Mouse (Mus musculus) granulocyte monocyte progenitor cell, adult 5-6 weeks (primary cell): ENCODE measurements around the gene Rftn1. TPM values are rescaled to one million over a fixed set of nuclear protein-coding genes. Genes with fewer than 3 reads are reported as not detected.

Source experiments
- ATAC-seq: replicated peaks from 2 replicates; pipeline ENCODE4 v1.8.0; 2016; ENCODE audit warnings: mild to moderate bottlenecking, moderate TSS enrichment, inconsistent platforms; ENCODE audit not compliant: poor library complexity, severe bottlenecking
- total RNA-seq, 2 experiments: library from RNA; stranded (forward) in 1 of 2; stranded (reverse) in 1 of 2; fragments of 200-712, 200-1000 nt in 1 of 2; fragments of >200 nt in 1 of 2; fragmentation: Nextera tagmentation in 1 of 2; gene quantifications; 2 replicates each; pipeline ENCODE4 v1.2.3; 2014 to 2017

The Rftn1 gene
- total RNA-seq, 2 experiments from 2014 or later = 9.8 to 32.4 TPM

- ATAC-seq = no peak
Observed at GRCm38 (mm10) chr17:50040727-50041410, 149.6 kb downstream of the Rftn1 start.

- ATAC-seq = no peak
Observed at GRCm38 (mm10) chr17:50037882-50038665, 152.4 kb downstream of the Rftn1 start.

GRCm38 (mm10) chr17:50037416-50037815 is 153.1 kb downstream of the Rftn1 start:
- no peak for ATAC-seq

- no peak for ATAC-seq
Observed at GRCm38 (mm10) chr17:50036751-50037385, 153.6 kb downstream of the Rftn1 start.

- no peak for ATAC-seq
Observed at GRCm38 (mm10) chr17:50033698-50034097, 156.8 kb downstream of the Rftn1 start.

- ATAC-seq = no peak
Observed at GRCm38 (mm10) chr17:50031548-50032491, 158.7 kb downstream of the Rftn1 start.

- peak; percentile 55 for ATAC-seq
Observed at GRCm38 (mm10) chr17:50025651-50026050, 164.8 kb downstream of the Rftn1 start.

- ATAC-seq = peak; percentile 90
Observed at GRCm38 (mm10) chr17:50025173-50025626, 165.3 kb downstream of the Rftn1 start.

- no peak for ATAC-seq
Observed at GRCm38 (mm10) chr17:50021400-50021799, 169.1 kb downstream of the Rftn1 start.

- peak; percentile 47 for ATAC-seq
Observed at GRCm38 (mm10) chr17:50020211-50021001, 170.1 kb downstream of the Rftn1 start.

- no peak for ATAC-seq
Observed at GRCm38 (mm10) chr17:50019819-50020210, 170.7 kb downstream of the Rftn1 start.

GRCm38 (mm10) chr17:50019090-50019489 is 171.4 kb downstream of the Rftn1 start:
- no peak for ATAC-seq

- ATAC-seq = no peak
Observed at GRCm38 (mm10) chr17:50014708-50015107, 175.8 kb downstream of the Rftn1 start.

GRCm38 (mm10) chr17:50013848-50014247 is 176.6 kb downstream of the Rftn1 start:
- no peak for ATAC-seq

GRCm38 (mm10) chr17:50010096-50010495 is 180.4 kb downstream of the Rftn1 start:
- no peak for ATAC-seq

- no peak for ATAC-seq
Observed at GRCm38 (mm10) chr17:50006721-50007351, 183.6 kb downstream of the Rftn1 start.

- ATAC-seq = no peak
Observed at GRCm38 (mm10) chr17:50006338-50006720, 184.1 kb downstream of the Rftn1 start.

GRCm38 (mm10) chr17:50003156-50003555 is 187.3 kb downstream of the Rftn1 start:
- ATAC-seq = no peak

- no peak for ATAC-seq
Observed at GRCm38 (mm10) chr17:50002171-50002570, 188.3 kb downstream of the Rftn1 start.
